ENCODE assay signal across 18 mouse cellular contexts in the genomic region with DNA sequence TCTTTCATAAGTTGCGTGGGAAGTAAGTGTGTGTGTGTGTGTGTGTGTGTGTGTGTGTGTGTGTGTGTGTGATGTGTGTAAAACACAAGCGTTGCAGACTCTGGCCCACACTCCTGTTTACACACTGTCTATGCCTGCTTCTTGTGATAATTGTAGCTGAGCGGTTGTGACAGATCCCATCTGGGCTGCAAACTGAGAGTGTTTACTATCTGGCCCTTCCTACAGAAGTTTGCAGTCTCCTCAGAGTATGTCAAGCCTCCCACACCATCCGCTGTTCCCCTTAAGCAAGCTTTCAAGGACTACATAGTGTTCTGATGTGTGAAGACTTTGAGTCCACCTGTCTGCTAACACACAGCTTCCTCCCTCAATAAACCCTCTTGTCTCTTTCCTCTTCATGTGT. TPM values are rescaled to one million over a fixed set of nuclear protein-coding genes. Genes with fewer than 3 reads are reported as not detected.
DNase-seq lines count a peak whose midpoint lies in the region; ATAC-seq and TF ChIP-seq lines count a peak whose summit lies in the region.
"Had no signal": no experiment of that assay in that cellular context is flagged by ENCODE, and none has a peak within 500 bp of the region (broad histone marks: within the 10 kb centered on the region; RNA-seq: fewer than 3 reads in every experiment).

No protein-coding gene starts in this region.

- H3K9me3 ChIP-seq in lung, embryonic 14.5 days (ENCODE audit: low read depth, low read length) = no peaks in the 10 kb centered on the region
- H3K9me3 ChIP-seq: forebrain, embryonic 10.5 days; heart, embryonic 13.5 days; limb, embryonic 10.5 days; liver, embryonic 12.5 days; midbrain, embryonic 13.5 days had no signal

- no peak overlapping the region for H3K4me2 ChIP-seq in lung, embryonic 14.5 days
- H3K4me2 ChIP-seq: heart, embryonic 13.5 days; liver, embryonic 12.5 days; midbrain, embryonic 13.5 days had no signal

- TF ChIP-seq POLR2A in lung, adult 2 months (IDR thresholded peaks at IDR 0.05; ENCODE audit: borderline replicate concordance, extremely low read depth, low read depth, low read length) = no peak

- H3K36me3 ChIP-seq in lung, embryonic 14.5 days (ENCODE audit: insufficient read depth) = no peaks in the 10 kb centered on the region
- H3K36me3 ChIP-seq: forebrain, embryonic 10.5 days; heart, embryonic 13.5 days; limb, embryonic 10.5 days; liver, embryonic 12.5 days; midbrain, embryonic 13.5 days had no signal

- DNase-seq in frontal cortex, postnatal 25 days (ENCODE audit: low spot score in 2 of 2) = no peak
- peak; percentile 80 for DNase-seq in lung, embryonic 14.5 days
- DNase-seq in lung, adult 2 months = no peak
- peak; percentile 54 to 73 for DNase-seq in frontal cortex, postnatal 36 days (ENCODE audit: low spot score in 2 of 2)
- peak; percentile 60 to 89 for DNase-seq in left cerebral cortex, postnatal 25 days (ENCODE audit: low spot score in 2 of 2)
- DNase-seq in cerebellum, postnatal 14 days = no peak
- no peak for DNase-seq in cerebellum, adult 9-11 months
- DNase-seq: cerebellum, adult 11 months; heart, postnatal 4 days; kidney, adult 8-10 months had no signal

- H3K4me1 ChIP-seq in lung, embryonic 14.5 days (ENCODE audit: insufficient read depth) = no peaks in the 10 kb centered on the region
- no peaks in the 10 kb centered on the region; the same call in 1 of the 2 replicates for H3K4me1 ChIP-seq in lung, adult 2 months (ENCODE audit: control insufficient read depth, insufficient read depth, low read length)
- H3K4me1 ChIP-seq: midbrain, embryonic 13.5 days had no signal

- peak; percentile 92 for ATAC-seq in frontal cortex, adult (ENCODE audit: low TSS enrichment)
- peak; percentile 90 for ATAC-seq in lung, embryonic 14.5 days (ENCODE audit: insufficient read depth)
- ATAC-seq: hindbrain, postnatal 0 days; liver, embryonic 12.5 days; midbrain, embryonic 13.5 days; Patski had no signal

- H3K27me3 ChIP-seq in lung, embryonic 14.5 days (ENCODE audit: insufficient read depth, low read length) = no peaks in the 10 kb centered on the region
- H3K27me3 ChIP-seq: heart, embryonic 13.5 days; liver, embryonic 12.5 days; midbrain, embryonic 13.5 days; Patski had no signal

- H3K27ac ChIP-seq in lung, embryonic 14.5 days (ENCODE audit: low read depth) = no peak overlapping the region
- H3K27ac ChIP-seq: forebrain, embryonic 10.5 days; heart, embryonic 13.5 days; hindbrain, postnatal 0 days; limb, embryonic 10.5 days; liver, embryonic 12.5 days; midbrain, embryonic 13.5 days had no signal

- intact Hi-C loops in left cerebral cortex, postnatal 25 days (cut with DNase I) = no loop called here

- WGBS in lung, embryonic 14.5 days = 47% methylated on average over 4 of the region's 4 CpGs
- WGBS in lung, adult 2 months = 59% methylated on average over 4 of the region's 4 CpGs

- H3K4me3 ChIP-seq in lung, embryonic 14.5 days (ENCODE audit: low read depth, low read length) = no peak overlapping the region
- no peak overlapping the region for H3K4me3 ChIP-seq in lung, adult 2 months (replicated peaks; ENCODE audit: extremely low read depth, low read depth, low read length)
- H3K4me3 ChIP-seq: forebrain, embryonic 10.5 days; heart, embryonic 13.5 days; limb, embryonic 10.5 days; liver, embryonic 12.5 days; midbrain, embryonic 13.5 days had no signal

- TF ChIP-seq CTCF in lung, embryonic 14.5 days (IDR thresholded peaks at IDR 0.05; ENCODE audit: low read depth) = no peak
- TF ChIP-seq CTCF in lung, adult 2 months (IDR thresholded peaks at IDR 0.05; ENCODE audit: insufficient read depth, low read length) = no peak

- no peak overlapping the region for H3K9ac ChIP-seq in lung, embryonic 14.5 days
- H3K9ac ChIP-seq: heart, embryonic 13.5 days; liver, embryonic 12.5 days; midbrain, embryonic 13.5 days had no signal

RNA-seq across cellular contexts. Expression of a gene that starts 58.0 kb away (rescaled TPM):
- 26.2 and 28.4 TPM in 2 replicates for polyA plus RNA-seq in lung, embryonic 14.5 days (2014; fragmentation: Nextera tagmentation; extraction: Ambion mirVana)
- 13.6 and 17.5 TPM in 2 replicates for polyA plus RNA-seq in lung, adult 2 months (2012; rRNA removed)
- 10 to 100 TPM; 42.5 to 42.6 TPM for total RNA-seq in left cerebral cortex, postnatal 25 days (2021)

Comparison
In these comparisons a context has a peak if more than half of its experiments do, and no peak if none do; other contexts are left out.
1. DNase-seq: peak in lung, embryonic 14.5 days (single experiment), frontal cortex, postnatal 36 days (2 of 2) and left cerebral cortex, postnatal 25 days (2 of 2); none in frontal cortex, postnatal 25 days (0 of 2), lung, adult 2 months (single experiment), cerebellum, postnatal 14 days (0 of 2) and cerebellum, adult 9-11 months (single experiment).